Mouse (Mus musculus) gonadal fat pad, adult 2 months (tissue): ENCODE measurements around the gene Afdn. TPM values are rescaled to one million over a fixed set of nuclear protein-coding genes. Genes with fewer than 3 reads are reported as not detected.
"Not testable (repeated sequence)": the region's sequence is repeated elsewhere in the genome, so short reads cannot be mapped to it uniquely, and the experiment has no call there.

Experiments
- DNase-seq: peaks from one replicate; pipeline ENCODE4 v3.0.0-alpha.2; 2012; ENCODE audit warnings: low read depth
- polyA plus RNA-seq: library from polyadenylated mRNA; depleted of rRNA; stranded (reverse); fragments of >200 nt; gene quantifications from 2 replicates; pipeline ENCODE4 v1.2.3, GENCODE M21; 2012

Afdn gene
- polyA plus RNA-seq, 1 experiment = 59.9 TPM

DNA sequence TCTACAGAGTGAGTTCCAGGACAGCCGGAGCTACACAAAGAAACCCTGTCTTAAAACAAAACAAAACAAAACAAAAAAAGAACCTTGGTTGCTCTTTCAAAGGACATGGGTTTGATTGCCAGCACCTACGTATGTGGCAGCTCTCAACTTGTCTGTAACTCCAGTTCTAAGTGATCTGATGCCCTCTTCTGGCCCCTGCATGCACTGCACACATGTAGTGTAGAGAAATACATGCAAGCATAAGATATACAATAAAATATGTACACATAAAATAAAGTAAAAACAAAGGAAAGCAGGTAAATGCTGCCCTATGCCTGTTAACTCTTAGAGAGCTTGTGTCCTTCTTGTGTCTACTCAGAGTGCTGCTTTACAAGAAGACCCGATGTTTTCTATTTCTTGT, 8.9 kb downstream of the Afdn start:
- no peak for DNase-seq

DNA sequence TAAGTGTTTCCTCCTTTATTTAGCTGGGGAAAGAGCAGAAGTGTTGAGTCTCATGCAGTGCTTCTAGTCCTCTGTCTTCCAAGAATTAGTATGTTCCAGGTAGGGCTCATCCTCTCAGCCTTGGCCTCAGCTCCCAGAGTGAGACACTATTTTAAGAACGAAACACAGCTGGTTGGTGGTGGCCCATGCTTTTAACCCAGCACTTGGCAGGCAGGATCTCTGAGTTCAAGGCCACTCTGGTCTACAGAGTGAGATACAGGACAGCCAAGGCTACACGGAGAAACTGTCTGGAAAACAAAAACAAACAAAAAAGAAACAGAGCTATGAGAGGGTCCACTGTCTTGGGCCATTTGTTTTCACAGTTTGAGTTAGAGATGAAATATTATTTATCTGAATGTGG, 17.3 kb downstream of the Afdn start:
- no peak for DNase-seq

DNA sequence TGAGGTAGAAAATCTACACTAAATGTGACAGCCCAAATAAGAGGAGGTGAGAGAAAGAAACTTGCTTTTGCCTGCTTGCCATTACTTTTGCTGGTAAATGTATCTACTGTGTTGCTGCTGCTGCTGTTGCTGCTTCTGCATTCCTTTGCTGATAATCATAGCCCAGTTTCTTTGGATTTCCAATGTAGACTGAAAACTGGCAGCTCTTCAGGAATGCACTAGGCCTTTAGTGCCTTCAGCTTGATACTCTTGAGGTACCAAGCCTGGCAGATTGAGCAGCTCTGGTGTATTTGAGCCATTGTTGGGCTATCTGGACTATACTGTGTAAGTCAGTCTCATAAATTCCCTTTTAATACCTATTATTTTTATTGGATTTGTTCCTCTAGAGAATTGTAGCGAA, 18.5 kb downstream of the Afdn start:
- no peak for DNase-seq

DNA sequence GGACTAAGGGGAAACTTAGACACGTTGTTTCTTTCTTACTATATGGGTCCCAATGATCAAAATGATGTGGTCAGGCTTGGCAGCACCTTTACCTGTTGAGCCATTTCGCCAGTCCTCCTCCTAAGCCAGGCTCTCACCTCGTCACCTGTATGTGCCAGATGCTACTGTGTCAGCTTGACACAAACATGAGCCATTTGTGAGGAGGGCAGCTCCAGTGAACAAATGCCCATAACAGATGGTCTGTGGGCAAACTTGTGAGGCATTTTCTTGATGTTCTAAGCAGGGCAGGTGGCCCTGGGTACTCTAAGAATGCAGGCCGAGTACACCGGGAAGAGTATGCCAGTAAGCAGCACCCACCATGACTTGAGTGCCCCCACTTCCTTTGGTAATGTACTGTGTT, 21.6 kb downstream of the Afdn start:
- no peak for DNase-seq

DNA sequence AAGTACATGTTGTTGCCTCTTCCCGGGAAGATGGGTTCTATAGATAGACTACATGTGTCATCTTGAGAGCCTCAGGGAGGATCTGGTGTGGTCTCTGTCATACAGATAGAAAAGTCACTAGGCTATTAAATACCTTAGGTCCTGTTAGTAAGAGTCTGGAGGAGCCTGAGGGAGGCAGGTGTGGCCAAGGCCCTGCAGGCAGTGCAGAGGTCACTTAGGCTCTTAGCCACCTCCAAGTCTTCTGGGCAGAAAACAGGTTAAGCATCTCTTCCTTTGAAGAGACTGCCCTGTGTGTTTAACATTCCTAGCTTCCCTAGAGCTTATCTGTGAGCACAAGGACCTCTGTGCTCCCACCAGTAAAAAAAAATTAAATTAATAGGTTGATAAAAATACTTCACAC, 23.1 kb downstream of the Afdn start:
- DNase-seq = no peak

DNA sequence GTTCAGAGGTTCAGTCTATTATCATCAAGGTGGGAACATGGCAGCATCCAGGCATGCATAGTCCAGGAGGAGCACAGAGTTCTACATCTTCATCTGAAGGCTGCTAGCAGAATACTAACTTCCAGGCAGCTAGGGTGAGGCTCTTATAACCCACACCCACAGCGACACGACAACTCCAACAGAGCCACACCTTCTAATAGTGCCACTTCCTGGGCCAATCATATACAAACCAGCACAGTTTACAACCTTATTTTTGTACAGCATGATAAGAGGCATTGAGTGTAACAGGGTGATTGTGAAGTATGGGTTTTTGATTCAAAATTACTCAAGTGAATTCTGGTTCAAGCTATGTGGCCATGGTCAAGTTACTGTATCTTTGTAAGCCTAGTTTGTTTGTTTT, 29.7 kb downstream of the Afdn start:
- not testable (repeated sequence) for DNase-seq

DNA sequence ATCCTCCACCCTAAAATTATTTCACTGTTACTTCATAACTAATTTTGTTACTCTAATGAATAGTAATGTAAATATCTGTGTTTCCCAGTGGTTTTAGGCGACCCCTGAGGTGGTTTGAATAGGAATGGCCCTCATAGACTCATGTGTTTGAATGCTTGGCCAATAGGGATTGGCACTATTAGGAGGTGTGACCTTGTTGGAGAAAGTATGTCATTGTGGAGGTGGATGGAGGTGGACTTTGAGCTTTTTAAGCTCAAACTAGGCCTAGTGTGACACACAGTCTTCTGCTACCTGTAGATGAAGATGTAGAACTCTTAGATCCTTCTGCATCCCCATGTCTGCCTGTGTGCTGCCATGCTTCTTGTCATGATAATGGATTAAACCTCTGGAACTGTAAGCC, 37.4 kb downstream of the Afdn start:
- no peak for DNase-seq

DNA sequence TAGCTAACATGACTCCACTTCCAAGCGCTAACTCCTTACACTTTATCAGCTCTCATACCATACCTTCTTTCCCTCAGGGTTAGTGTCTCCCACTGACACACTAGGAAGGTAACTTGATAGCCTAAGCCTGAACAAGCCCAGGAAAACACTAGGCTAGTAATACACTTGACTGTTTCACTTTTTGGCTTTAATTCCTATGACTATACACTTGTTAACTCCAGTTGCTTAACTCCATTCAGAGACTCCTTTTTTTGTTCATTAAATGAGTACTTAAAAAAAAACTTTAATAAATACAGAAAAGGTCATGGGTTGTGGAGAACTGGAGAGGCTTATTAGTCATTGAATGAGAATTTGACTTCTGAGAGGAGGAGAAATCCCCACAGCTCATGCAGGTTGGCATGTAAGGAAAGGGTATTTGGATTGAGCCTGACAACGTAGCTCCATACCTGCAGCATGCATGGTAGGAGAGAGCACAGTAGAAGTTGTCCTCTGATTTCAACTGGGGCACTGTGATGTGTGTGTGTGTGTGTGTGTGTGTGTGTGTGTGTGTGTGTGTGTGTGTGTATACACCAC, 42.6 kb downstream of the Afdn start:
- DNase-seq = no peak

DNA sequence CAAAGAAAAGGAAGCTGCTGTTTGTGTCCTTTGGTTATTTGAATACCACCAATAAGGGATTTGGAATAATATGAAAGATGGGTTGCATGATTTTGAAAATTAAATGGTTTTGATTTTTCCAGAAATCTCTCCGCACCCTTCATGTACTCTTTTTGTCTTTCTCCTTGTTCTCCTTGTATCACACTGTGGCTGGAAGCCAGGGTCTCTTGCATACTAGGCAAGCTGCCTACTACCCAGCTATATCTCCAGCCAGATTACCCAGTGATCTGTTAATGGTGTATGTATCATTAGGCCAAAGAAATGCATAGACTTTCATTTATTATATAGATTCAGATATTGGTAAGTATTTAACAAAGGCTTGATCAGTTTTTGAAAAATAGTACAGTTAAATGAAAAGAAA, 45.7 kb downstream of the Afdn start:
- DNase-seq = no peak

DNA sequence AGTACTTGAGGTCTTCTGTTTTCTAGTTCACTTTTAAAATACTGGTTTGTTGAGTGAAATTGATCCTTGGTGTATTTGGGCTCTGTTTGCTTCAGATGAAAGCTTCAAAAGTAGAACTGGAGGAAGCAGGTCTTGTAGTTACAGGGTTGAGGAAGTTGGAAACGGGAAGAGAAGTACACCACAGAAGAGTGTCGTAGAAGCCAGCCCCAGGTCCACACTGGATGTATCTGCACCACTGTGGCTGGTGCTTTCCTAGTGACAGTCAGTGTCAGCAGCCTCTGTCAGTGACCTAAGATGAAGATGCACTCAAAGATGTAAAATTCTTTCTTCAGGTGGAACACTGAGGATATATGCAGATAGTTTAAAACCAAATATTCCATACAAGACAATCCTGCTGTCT, 57.5 kb downstream of the Afdn start:
- no peak for DNase-seq

DNA sequence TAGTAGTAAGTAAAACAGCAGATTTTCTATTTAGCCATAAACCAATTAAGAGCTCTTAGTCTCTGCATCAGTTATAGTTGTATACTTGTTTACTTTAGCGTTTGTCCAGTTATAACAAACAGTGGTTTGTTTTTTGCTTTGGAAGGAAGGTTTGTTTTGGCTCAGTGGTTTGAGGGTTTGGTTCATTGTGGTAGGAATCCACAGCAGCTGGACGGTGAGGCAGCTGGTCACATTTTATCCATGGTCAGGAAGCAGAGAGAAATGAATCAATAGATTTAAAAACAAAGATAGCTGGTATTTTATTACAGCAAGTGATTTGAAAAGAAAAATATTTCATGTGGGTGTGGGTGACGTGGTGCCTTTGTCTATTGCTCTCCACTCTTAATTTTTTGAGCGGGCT, 59.0 kb downstream of the Afdn start:
- DNase-seq = no peak

DNA sequence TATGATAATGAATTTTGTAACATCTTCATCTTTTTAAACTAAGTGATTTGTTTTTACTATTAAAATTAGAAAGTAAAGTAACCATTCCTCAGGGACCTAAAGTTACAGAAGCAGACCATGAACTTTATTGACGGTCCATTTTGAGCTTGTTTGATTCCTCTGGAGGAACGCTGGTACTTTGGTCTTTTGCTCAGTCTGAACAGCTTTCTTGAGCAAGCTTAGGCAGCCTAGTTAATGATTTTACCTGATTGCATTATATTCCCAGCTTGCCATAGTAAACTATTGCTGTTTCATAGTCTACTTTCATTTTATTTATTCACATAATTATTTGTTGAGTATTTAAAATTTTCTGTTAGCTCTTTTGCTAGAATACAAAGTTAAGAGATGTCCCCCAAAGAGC, 60.3 kb downstream of the Afdn start:
- DNase-seq = no peak

DNA sequence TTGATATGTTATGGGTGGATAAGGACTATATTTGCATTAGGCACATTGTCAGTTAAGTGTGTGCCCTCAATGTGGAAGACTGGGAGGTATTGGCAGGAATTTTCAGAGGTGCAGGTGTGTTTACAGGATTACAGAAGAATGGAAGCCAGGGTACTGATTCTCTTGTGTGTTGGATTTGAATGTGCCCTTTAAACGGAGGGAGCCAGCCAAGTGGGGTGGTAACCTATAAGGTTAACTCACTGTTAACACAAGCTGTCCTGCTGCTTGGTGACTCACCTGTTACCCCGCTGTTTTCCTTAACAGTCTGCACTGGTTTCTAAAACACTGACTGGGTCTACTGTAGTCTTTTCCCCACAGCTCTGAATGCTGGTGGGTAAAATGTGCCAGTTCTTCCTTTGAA, 65.1 kb downstream of the Afdn start:
- no peak for DNase-seq

DNA sequence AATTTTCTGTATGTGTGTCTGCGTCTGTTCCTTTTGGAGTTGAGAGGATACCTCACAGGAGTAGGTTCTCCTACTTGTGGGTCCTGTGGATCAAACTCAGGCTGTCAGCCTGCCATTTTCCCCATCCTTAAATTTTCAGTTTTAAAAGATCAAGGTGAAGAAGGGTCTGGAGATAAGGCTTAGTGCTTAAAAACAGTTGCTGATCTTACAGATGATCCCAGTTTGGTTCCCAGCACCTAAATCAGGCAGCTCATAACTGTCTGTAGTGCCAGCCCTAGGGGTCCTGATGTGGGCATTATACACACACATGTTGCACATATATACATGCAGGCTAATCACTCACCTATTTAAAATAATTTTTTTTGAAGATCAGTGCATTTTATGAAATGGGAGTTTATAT, 69.9 kb downstream of the Afdn start:
- no peak for DNase-seq

DNA sequence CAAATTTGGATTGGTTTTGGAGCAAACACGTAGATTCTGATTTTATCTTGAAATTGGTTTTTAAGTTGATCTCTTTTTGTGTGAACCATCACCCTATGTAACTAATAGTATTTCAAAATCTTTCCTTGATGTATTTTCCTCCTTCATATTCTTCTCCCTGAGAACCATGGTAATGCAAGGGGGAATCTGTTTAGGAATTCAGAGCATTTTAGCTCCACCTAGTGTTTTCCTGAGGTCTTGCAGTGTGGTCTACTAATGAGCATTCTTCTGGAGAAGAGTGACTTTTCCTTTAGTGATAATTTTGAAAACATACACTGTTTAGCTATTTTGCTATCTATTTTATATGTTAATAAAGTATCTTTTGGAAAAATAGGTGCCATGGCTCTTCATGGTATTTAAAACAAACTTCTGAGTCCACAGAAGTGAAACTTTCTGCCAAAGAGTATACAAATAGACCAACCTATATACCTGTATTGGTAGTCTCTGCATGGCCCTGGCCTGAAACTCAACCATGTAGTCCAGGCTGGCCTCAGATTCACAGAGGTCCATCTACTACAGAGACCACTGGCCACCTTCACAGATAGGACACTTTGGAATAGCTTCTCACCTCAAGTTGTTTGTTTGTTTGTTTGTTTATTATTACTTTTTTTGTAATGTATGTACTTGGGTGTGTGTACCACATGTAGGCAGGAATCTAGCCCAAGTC, 70.5 kb downstream of the Afdn start:
- no peak for DNase-seq

DNA sequence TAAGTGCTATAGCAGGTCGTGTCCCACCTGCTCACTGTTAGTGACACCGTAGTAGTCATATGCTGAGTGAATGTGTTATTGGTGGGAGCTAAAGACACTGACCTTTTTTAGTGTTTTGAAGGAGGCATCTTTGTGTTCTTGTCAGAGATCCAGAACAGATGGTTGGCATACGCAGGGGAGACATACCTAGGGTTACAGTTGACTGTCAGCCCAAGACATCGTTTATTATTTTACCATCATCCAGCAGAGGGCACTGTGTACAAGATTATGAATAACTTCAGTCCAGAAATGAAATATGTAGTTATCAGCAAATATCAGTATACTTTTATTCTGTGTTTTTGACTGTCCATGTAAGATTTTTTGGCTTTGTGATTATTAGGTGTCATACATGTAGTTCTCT, 75.5 kb downstream of the Afdn start:
- no peak for DNase-seq

DNA sequence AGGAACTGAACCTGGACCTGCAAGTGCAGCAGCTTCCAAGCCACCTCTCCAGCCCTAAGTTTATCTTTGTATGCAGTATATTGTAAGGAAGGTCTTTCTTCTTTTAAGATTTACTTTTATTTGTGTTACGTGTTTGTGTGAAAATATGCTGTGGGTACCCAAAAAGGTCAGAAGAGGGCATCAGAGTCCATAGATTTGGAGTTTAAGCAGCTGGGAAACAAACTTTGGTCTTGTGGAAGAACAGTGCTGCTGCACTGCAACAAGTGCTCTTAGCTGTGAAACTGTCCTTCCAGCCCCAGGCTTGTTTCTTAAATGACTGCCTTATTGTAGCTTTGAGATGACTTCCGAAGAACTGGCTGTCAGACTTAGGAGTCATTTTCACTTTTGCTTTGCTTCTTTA, 89.8 kb downstream of the Afdn start:
- DNase-seq = no peak

DNA sequence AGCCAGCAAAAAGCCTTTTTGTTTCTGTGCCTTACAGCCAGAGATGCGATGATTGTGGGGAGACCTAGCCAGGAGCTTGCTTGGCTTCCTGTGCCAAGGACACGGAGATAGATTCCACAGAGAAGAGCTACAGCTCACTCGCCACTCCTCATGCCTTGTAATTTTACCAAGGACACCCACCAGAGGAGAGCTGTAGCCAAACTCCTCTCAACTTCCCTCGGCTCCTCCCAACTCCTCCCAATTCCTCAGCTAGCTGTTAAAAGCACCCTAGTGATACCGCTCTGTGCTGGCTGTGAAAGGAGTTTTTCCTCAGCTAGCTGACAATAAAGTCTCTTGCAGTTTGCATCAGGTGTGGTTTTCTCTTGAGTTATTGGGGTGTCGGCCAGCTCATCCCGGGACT, 93.5 kb downstream of the Afdn start:
- not testable (repeated sequence) for DNase-seq

DNA sequence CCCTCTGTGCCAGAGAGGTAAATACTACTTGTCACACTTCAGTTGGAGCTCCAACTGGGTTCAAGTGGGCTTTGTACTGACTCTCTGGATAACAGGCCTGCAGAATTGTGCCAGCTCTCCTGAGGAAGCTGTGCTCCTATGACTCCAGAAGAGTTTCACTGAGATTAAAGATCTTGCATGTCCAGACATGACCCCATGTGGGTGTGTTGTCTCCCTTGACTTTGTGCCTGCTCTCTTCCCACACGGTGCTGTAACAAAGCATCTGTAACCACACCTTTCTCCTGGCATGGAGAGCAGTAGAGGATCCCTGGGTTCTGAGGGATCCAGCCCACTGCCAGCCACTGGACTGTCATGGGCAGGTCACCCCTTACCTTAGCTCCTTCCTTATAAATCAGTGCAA, 95.1 kb downstream of the Afdn start:
- peak; percentile 100 for DNase-seq

DNA sequence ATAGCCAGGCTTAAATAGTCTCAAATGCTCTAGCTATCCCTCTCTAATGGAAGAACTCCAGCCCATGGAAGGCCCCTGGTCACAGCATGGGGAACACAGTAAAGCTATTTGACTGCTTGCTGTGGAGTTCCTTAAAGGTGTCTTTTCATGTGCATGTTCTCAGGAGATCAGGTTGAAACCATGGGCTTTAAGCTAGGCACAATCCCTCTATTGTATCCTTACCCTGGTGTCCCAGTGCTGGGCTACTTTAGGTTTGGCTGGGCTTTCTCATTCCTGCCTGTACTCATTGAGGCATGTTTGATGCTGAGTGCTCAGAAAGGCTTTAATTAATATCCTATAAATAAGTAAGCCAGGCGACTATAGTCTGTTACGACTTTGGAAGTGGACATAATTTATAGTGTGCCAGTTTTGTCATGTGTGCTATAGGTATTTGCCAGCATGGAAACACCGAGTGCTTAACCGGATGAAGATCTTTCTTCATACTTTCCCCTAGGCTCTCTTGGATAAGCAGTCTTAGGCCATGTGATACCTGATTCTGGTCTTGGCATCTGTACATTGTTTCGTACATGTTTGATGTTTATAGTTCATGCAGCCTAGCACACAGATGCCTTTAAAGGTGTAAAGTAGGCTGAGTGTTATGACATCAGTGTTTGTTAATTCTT, 96.2 kb downstream of the Afdn start:
- peak; percentile 99 for DNase-seq

DNA sequence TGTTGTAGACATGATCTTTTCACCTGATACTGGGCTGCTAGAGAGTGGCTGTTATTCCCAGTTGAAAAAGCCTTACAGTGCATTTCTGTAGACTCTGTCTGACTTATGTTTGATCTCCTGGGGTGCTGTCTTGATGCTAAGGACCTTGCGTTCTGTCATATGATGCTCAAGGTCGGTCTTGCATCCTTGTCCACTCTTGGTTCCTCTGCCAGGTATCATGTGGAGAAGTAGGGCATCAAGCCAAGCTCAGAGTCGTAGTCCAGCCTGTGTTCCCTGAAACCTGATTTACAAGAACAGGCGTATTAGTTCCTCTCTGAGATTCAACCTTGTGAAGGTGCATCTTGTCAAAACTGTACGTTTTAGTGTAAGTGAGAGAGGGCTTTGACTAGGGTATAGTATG, 105.0 kb downstream of the Afdn start:
- no peak for DNase-seq

DNA sequence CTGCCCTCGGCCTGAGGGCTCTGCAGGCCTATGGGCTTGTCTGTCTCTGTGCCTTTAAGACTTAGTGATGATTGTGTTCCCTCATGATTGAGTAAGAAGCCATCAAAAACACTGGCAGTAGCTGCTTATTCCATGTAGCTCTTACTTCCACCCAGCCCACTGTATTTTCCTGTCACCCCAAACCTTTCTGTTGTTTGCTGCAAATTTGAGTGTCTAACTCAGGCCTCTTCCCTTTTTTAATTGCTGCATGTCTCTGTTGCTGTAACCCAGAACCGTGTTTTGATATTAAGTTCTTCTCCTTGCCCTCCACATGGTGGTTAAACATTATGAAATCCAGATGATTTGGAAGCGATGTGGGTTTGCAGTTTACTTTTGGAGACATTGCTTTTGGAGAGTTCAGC, 106.6 kb downstream of the Afdn start:
- no peak for DNase-seq

DNA sequence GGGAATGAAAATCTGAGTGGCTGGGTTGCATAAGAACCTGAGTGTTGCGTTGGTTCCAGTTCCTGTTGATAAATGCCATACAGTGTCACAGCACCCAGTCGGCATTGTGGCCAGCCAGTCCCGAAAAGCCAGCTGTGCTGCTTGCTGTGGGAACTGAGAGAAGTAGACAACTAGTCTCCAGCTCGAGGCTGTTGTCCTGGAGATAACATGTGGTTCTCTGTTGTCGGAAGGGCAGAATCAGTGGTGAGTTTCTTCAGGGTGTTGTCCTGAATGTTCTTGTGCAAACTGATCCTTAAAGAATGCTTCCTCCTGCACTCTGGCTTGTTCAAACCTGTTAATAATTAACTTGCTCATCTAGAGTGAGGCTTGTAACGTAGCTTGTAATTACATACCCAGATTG, 107.1 kb downstream of the Afdn start:
- peak; percentile 98 for DNase-seq

DNA sequence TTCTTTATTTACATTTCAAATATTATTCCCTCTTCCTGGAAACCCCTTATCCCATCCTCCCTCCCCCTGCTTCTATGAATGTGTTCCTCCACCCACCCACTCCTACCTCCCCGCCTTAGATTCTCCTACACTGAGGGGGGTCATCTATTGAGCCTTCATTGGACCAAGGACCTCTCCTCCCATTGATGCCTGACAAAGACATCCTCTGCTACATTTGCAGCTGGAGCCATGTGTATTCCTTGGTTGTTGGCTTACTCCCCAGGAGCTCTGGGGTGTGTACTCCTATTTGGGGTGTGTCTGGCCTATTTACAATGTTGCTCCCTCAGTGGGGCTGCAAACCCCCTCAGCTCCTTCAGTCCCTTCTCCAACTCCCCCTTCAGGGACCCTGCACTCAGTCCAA, 109.9 kb downstream of the Afdn start:
- no peak for DNase-seq
